In the genomic region with DNA sequence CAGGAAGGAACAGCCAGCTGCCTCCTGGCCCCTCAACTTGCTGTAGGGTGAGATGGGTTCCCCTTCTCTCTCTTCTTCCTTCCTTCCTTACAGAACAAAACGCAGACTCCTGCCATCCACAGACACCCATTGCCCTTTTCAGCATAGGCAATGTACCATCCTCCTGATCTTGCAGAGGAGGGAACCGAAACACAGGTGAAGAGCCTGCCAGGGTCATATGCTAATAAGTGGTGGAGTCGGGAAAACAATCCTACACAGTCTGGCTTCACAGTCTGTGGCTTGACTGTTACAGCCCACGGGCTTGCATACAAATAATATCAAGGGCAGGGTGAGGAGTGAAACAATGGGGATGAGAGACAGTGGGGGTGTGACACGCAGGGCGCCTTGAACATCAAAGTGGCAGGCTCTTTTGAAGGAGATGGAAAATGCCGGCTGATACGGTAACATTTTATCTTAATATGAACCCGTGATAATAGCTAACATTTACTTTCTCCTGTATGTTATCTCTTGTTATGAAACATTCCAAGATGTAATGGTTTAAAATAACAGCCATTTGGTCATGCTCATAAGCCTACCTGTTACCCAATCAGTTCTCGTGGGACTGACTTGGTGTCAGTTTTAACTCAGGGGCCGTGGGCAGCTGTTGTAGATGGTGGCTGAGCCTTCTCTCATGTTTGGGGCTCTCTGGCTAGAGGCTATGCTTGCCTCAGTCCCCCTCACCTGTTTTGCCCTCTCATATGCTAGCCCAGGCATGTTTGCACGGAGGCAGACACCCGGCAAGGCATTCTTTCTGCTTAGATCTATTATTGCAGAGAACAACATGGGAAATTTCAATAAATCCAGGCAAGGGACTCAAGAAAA, we compare ENCODE assay signal across 26 mouse cellular contexts.
DNase-seq lines count a peak whose midpoint lies in the region; ATAC-seq and TF ChIP-seq lines count a peak whose summit lies in the region.
"Had no signal": no experiment of that assay in that cellular context is flagged by ENCODE, and none has a peak within 500 bp of the region (broad histone marks: within the 10 kb centered on the region; RNA-seq: fewer than 3 reads in every experiment).

No protein-coding gene starts in this region.

- H3K4me1 ChIP-seq in heart, embryonic 12.5 days (replicated peaks), result no peaks in the 10 kb centered on the region
- H3K4me1 ChIP-seq in stomach, postnatal 0 days (replicated peaks; ENCODE audit: control insufficient read depth, insufficient read depth), result 0 out of 2 replicates have a peak, but pooled peaks cover 3% of the 10 kb centered on the region
- H3K4me1 ChIP-seq: heart, embryonic 13.5 days; hindbrain, embryonic 13.5 days had no signal

- H3K36me3 ChIP-seq in heart, embryonic 12.5 days, result no peaks in the 10 kb centered on the region
- H3K36me3 ChIP-seq in myocyte (ENCODE audit: control insufficient read depth, insufficient read depth), result no peaks in the 10 kb centered on the region
- H3K36me3 ChIP-seq in stomach, postnatal 0 days (ENCODE audit: control insufficient read depth, insufficient read depth, low read length), result no peaks in the 10 kb centered on the region
- H3K36me3 ChIP-seq: embryonic facial prominence, embryonic 12.5 days; embryonic facial prominence, embryonic 15.5 days; heart, embryonic 13.5 days; hindbrain, embryonic 10.5 days; hindbrain, embryonic 13.5 days had no signal

- H3K4me3 ChIP-seq in heart, embryonic 12.5 days, result no peak overlapping the region
- H3K4me3 ChIP-seq in myocyte, result no peak overlapping the region
- no peak overlapping the region for H3K4me3 ChIP-seq in stomach, postnatal 0 days (ENCODE audit: low read depth, low read length)
- H3K4me3 ChIP-seq: embryonic facial prominence, embryonic 12.5 days; embryonic facial prominence, embryonic 15.5 days; gastrocnemius, adult 2 months; heart, embryonic 13.5 days; hindbrain, embryonic 10.5 days; hindbrain, embryonic 13.5 days had no signal

- H3K27ac ChIP-seq in heart, embryonic 12.5 days (ENCODE audit: poor library complexity, severe bottlenecking), result no peak overlapping the region
- no peak overlapping the region for H3K27ac ChIP-seq in stomach, postnatal 0 days (replicated peaks)
- H3K27ac ChIP-seq: embryonic facial prominence, embryonic 12.5 days; embryonic facial prominence, embryonic 15.5 days; gastrocnemius, adult 2 months; heart, embryonic 13.5 days; hindbrain, embryonic 10.5 days; hindbrain, embryonic 13.5 days had no signal

- ATAC-seq in heart, embryonic 12.5 days (ENCODE audit: insufficient number of reproducible peaks, low FRiP score), result no peak
- ATAC-seq in CD4-positive, CD25-positive, alpha-beta regulatory T cell, adult 4 months, result peak; percentile 61
- no peak for ATAC-seq in stomach, postnatal 0 days (ENCODE audit: low FRiP score, low TSS enrichment)
- ATAC-seq in monocyte, adult 5-6 weeks (replicated peaks; ENCODE audit: insufficient number of reproducible peaks, low FRiP score, low TSS enrichment, poor library complexity, severe bottlenecking), result no peak
- ATAC-seq: forebrain, embryonic 14.5 days; forebrain, postnatal 0 days; hindbrain, embryonic 16.5 days; intestine, embryonic 16.5 days had no signal

- H3K4me2 ChIP-seq in heart, embryonic 12.5 days, result no peak overlapping the region
- H3K4me2 ChIP-seq in myocyte (ENCODE audit: low read depth), result no peak overlapping the region
- H3K4me2 ChIP-seq in stomach, postnatal 0 days (replicated peaks; ENCODE audit: low read depth), result no peak overlapping the region
- H3K4me2 ChIP-seq: embryonic facial prominence, embryonic 12.5 days; embryonic facial prominence, embryonic 15.5 days; heart, embryonic 13.5 days; hindbrain, embryonic 13.5 days had no signal

- H3K27me3 ChIP-seq in heart, embryonic 12.5 days (replicated peaks), result peaks cover 36% of the 10 kb centered on the region
- no peaks in the 10 kb centered on the region for H3K27me3 ChIP-seq in myocyte (ENCODE audit: control insufficient read depth, insufficient read depth, insufficient read length)
- no peaks in the 10 kb centered on the region for H3K27me3 ChIP-seq in stomach, postnatal 0 days (ENCODE audit: control insufficient read depth, insufficient read depth, low read length)
- H3K27me3 ChIP-seq: embryonic facial prominence, embryonic 15.5 days; hindbrain, embryonic 13.5 days had no signal

- 0 out of 2 replicates have a peak, but pooled peaks cover 3% of the 10 kb centered on the region for H3K9me3 ChIP-seq in heart, embryonic 12.5 days (replicated peaks)
- no peaks in the 10 kb centered on the region for H3K9me3 ChIP-seq in stomach, postnatal 0 days (ENCODE audit: control insufficient read depth, low read length)
- H3K9me3 ChIP-seq: embryonic facial prominence, embryonic 12.5 days; embryonic facial prominence, embryonic 15.5 days; hindbrain, embryonic 10.5 days; hindbrain, embryonic 13.5 days had no signal

- no peak overlapping the region for H3ac ChIP-seq in myocyte (ENCODE audit: control insufficient read depth, insufficient read length)

- TF ChIP-seq POLR2A in myocyte (IDR thresholded peaks at IDR 0.05; ENCODE audit: insufficient read length, low read depth), result no peak

- 64% methylated on average over 13 of the region's 13 CpGs for WGBS in heart, embryonic 12.5 days
- WGBS in stomach, postnatal 0 days, result 64% methylated on average over 13 of the region's 13 CpGs

- TF ChIP-seq EP300 in stomach, postnatal 0 days (optimal IDR thresholded peaks at IDR 0.05), result no peak

- H3K9ac ChIP-seq in heart, embryonic 12.5 days, result no peak overlapping the region
- no peak overlapping the region for H3K9ac ChIP-seq in stomach, postnatal 0 days (ENCODE audit: low read length)
- H3K9ac ChIP-seq: embryonic facial prominence, embryonic 12.5 days; embryonic facial prominence, embryonic 15.5 days; forebrain, postnatal 0 days; heart, embryonic 13.5 days; hindbrain, embryonic 13.5 days had no signal

- no peaks in the 10 kb centered on the region for H3K79me2 ChIP-seq in myocyte (ENCODE audit: control insufficient read depth, insufficient read depth)

- peak; percentile 86 for DNase-seq in heart, adult 11 months
- DNase-seq in ZHBTc4 (ENCODE audit: low read depth, low spot score), result peak; percentile 20
- no peak for DNase-seq in stomach, postnatal 0 days (ENCODE audit: low spot score)
- DNase-seq in right cerebral cortex, postnatal 4 days, result no peak
- DNase-seq: adrenal gland, postnatal 10 days; adrenal gland, postnatal 36 days; cerebellum, adult 18-20 months; cerebellum, adult 9-10 months; cerebellum, postnatal 14 days; forebrain, postnatal 0 days; gastrocnemius, adult 2 months; gastrocnemius, postnatal 14 days; heart, adult 18-20 months; heart, postnatal 36 days had no signal

- TF ChIP-seq CTCF in stomach, postnatal 0 days (IDR thresholded peaks at IDR 0.05; ENCODE audit: low read depth), result no peak

TF ChIP-seq in myocyte, 11 proteins besides CTCF, POLR2A, EP300 and RAD21:
- TF ChIP-seq CEBPB (IDR thresholded peaks at IDR 0.05; ENCODE audit: insufficient read depth, poor library complexity, severe bottlenecking) (peak; percentile 24; the same call in 1 of the 2 replicates), REST (IDR thresholded peaks at IDR 0.05; ENCODE audit: insufficient read depth, insufficient read length) (no peak), MYOD1 (IDR thresholded peaks at IDR 0.05; ENCODE audit: control insufficient read depth in 1 of 3, insufficient read length in 2 of 3, low read depth in 2 of 3) (peak; percentile 1 to 80 (median 74)), TCF3 (IDR thresholded peaks at IDR 0.05; ENCODE audit: insufficient read length, low read depth) (no peak), USF1 (IDR thresholded peaks at IDR 0.05; ENCODE audit: low read depth) (no peak), MYOG (IDR thresholded peaks at IDR 0.05; ENCODE audit: control insufficient read depth in 1 of 3, insufficient read depth in 1 of 3, insufficient read length in 2 of 3, low read depth in 2 of 3) (peak in 2 of 3 experiments; percentile 29 to 78)
TF ChIP-seq in myocyte: peak in this region for 3.

Comparison
In these comparisons a context has a peak if more than half of its experiments do, and no peak if none do; other contexts are left out.
1. DNase-seq: peak in heart, adult 11 months (single experiment) and ZHBTc4 (single experiment); none in stomach, postnatal 0 days (single experiment) and right cerebral cortex, postnatal 4 days (single experiment).